ENCODE assay signal across 18 mouse cellular contexts in genomic region chr2:68975286-68975685, GRCm38 (mm10).
DNase-seq lines count a peak whose midpoint lies in the region; ATAC-seq lines count a peak whose summit lies in the region.
"Had no signal": no experiment of that assay in that cellular context is flagged by ENCODE, and none has a peak within 500 bp of the region (broad histone marks: within the 10 kb centered on the region; RNA-seq: fewer than 3 reads in every experiment).

No protein-coding gene starts in this region.

- no peaks in the 10 kb centered on the region for H3K4me1 ChIP-seq in midbrain, embryonic 13.5 days (replicated peaks)
- H3K4me1 ChIP-seq in midbrain, embryonic 10.5 days = peaks cover 4% of the 10 kb centered on the region; the same call in 1 of the 2 replicates
- H3K4me1 ChIP-seq: embryonic facial prominence, embryonic 15.5 days; midbrain, embryonic 15.5 days had no signal

- H3K4me3 ChIP-seq in midbrain, embryonic 13.5 days (replicated peaks) = no peak overlapping the region
- H3K4me3 ChIP-seq in midbrain, embryonic 10.5 days = no peak overlapping the region
- H3K4me3 ChIP-seq: embryonic facial prominence, embryonic 15.5 days; heart, embryonic 15.5 days; midbrain, embryonic 15.5 days had no signal

- H3K36me3 ChIP-seq in midbrain, embryonic 13.5 days = peaks cover 5% of the 10 kb centered on the region; the same call in 1 of the 2 replicates
- H3K36me3 ChIP-seq in midbrain, embryonic 10.5 days = peaks cover 1% of the 10 kb centered on the region; the same call in 1 of the 2 replicates
- H3K36me3 ChIP-seq: embryonic facial prominence, embryonic 15.5 days; heart, embryonic 15.5 days; midbrain, embryonic 15.5 days had no signal

- DNase-seq in midbrain, embryonic 10.5 days (ENCODE audit: low spot score) = no peak
- DNase-seq in cerebellum, adult 8-10 months = peak; percentile 57
- peak; percentile 19 for DNase-seq in fat pad, adult 2 months (ENCODE audit: extremely low read depth, low read depth, low spot score)
- no peak for DNase-seq in lung, postnatal 14 days
- DNase-seq in left cerebral cortex, adult 11 months (ENCODE audit: low spot score) = no peak
- DNase-seq: heart, adult 18-20 months; kidney, adult 9 months; kidney, postnatal 4 days; lung, embryonic 14.5 days; retina, postnatal 1 day; thymus, postnatal 36 days had no signal

- WGBS in midbrain, embryonic 13.5 days = 87% methylated on average over 6 of the region's 6 CpGs
- WGBS in midbrain, embryonic 10.5 days = 88% methylated on average over 6 of the region's 6 CpGs

- no peak overlapping the region for H3K27ac ChIP-seq in midbrain, embryonic 13.5 days
- H3K27ac ChIP-seq in midbrain, embryonic 10.5 days (replicated peaks) = no peak overlapping the region
- H3K27ac ChIP-seq: embryonic facial prominence, embryonic 15.5 days; heart, embryonic 15.5 days; macrophage; midbrain, embryonic 15.5 days had no signal

- 0 out of 2 replicates have a peak, but pooled peaks have one; percentile 14 for ATAC-seq in midbrain, embryonic 13.5 days
- ATAC-seq in monocyte, adult 5-6 weeks (replicated peaks; ENCODE audit: insufficient number of reproducible peaks, low FRiP score, low TSS enrichment, poor library complexity, severe bottlenecking) = no peak
- ATAC-seq: CD4-positive, CD25-positive, alpha-beta regulatory T cell, adult 4 months; midbrain, embryonic 15.5 days had no signal

- no peak overlapping the region for H3K4me2 ChIP-seq in midbrain, embryonic 13.5 days (replicated peaks)
- H3K4me2 ChIP-seq: embryonic facial prominence, embryonic 15.5 days; heart, embryonic 15.5 days; lung, embryonic 14.5 days; midbrain, embryonic 15.5 days had no signal

- no peak overlapping the region for H3K9ac ChIP-seq in midbrain, embryonic 13.5 days (replicated peaks)
- H3K9ac ChIP-seq: embryonic facial prominence, embryonic 15.5 days; heart, embryonic 15.5 days; lung, embryonic 14.5 days; midbrain, embryonic 15.5 days had no signal

- H3K9me3 ChIP-seq in midbrain, embryonic 13.5 days = peaks cover 5% of the 10 kb centered on the region; the same call in 1 of the 2 replicates
- H3K9me3 ChIP-seq in midbrain, embryonic 10.5 days (replicated peaks) = peaks cover 2% of the 10 kb centered on the region; the same call in 1 of the 2 replicates
- H3K9me3 ChIP-seq: heart, embryonic 15.5 days; midbrain, embryonic 15.5 days had no signal

- no peaks in the 10 kb centered on the region for H3K27me3 ChIP-seq in midbrain, embryonic 13.5 days
- H3K27me3 ChIP-seq in midbrain, embryonic 10.5 days (ENCODE audit: low read depth, poor library complexity, severe bottlenecking) = no peaks in the 10 kb centered on the region; the same call in 1 of the 2 replicates
- H3K27me3 ChIP-seq: embryonic facial prominence, embryonic 15.5 days; heart, embryonic 15.5 days; midbrain, embryonic 15.5 days had no signal

Comparison
In these comparisons a context has a peak if more than half of its experiments do, and no peak if none do; other contexts are left out.
1. DNase-seq: peak in cerebellum, adult 8-10 months (single experiment) and fat pad, adult 2 months (single experiment); none in midbrain, embryonic 10.5 days (single experiment), lung, postnatal 14 days (single experiment) and left cerebral cortex, adult 11 months (single experiment).